Mouse (Mus musculus) megakaryocyte, adult 5-6 weeks (primary cell): ENCODE measurements around the gene Enpep. TPM values are rescaled to one million over a fixed set of nuclear protein-coding genes. Genes with fewer than 3 reads are reported as not detected.

Source experiments
- ATAC-seq: 2 replicates; pipeline ENCODE4 v1.8.0; 2016; ENCODE audit warnings: mild to moderate bottlenecking, inconsistent platforms; ENCODE audit not compliant: poor library complexity, severe bottlenecking
- total RNA-seq, 2 experiments: library from RNA; stranded (forward) in 1 of 2; stranded (reverse) in 1 of 2; fragments of 153-499, 151-499 nt in 1 of 2; fragments of 221-1000, 200-1000 nt in 1 of 2; gene quantifications; 2 replicates each; pipeline versions ENCODE4 v1.2.3 to v1.2.4; 2015 to 2017

Gene Enpep
- not detected in 2 replicates for total RNA-seq (2015)
- not detected in 2 replicates for total RNA-seq (2017)

DNA sequence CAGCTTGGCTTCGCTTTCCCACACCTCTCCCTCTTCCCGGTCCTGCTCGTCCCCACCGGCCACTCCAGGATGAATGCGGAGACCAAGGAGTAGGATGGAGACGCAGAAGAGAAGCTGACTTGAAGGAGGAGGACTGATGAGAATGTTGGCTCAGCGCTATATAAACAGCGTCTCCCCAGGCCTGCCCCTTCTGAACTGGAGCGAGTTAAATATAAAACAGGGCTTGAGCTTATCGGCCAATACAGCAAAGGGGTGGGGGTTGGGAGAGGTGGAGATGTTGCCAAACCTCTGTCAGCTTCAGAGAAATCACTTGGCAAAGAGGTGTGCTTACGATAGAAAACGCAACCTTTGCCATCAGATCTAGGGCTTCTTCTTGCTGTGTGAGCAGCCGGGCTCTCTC, at the start of gene Enpep:
Gene Enpep (minus strand): TSS at position 135 of the 400 bp plus-strand sequence.
- ATAC-seq = no peak

DNA sequence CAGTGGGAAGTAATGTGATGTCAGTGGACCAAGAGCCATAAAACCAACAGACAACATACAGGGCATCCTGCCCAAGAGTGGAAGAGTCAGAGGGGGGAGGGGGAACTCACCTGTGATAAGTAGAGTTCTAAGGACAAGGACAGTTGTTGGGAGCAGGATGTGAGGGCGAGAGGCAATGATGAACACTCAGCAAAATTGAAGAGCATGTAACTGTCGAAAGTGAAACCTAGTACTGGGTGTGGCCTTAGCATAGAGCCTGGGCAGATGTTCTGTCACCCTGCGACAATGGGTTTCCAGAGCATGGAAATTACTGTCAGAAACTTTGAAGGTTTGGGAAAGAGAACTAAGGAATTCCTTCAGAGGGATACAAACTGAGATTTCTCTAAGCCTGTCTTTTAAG, 46.6 kb upstream of the Enpep start:
- ATAC-seq = peak; percentile 74

DNA sequence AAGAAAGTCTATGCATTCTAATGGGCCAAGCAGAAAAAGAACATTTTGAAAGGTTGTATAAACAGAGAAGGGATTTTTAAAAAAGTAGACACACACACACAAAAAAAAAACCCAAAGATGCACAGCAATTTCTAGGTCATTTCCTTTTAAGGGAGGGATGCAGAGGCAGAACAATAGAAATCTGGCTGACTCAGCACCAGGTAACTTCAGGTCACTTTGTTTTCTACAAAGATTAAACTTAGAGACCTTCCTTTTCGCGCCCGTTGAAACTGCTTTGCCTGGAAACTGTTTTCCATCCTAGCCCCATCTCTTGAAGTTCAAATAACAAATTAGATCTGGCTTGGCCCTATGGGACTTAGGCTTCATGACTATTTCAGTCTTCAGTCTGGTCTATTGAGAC, 42.6 kb upstream of the Enpep start:
- ATAC-seq = no peak

DNA sequence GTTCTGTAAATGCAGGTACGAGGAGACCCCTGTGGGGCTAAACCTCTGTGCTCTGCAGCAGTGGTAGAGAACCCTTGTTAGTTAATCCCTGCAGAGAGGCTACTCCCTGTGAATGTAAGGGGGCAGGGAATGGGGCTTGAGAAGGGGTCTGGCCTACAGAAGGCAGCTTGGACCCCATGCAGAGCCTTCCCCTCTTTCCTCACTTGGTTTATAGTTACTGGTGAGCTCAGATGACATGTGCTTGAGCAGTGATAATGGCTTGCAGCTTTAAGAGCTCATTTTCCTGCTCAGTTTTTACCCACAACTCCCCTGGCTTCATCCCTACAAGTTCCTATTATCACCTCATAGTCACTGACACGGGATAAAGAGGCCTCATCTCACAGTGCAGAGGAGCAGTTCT, 40.6 kb upstream of the Enpep start:
- ATAC-seq = no peak

DNA sequence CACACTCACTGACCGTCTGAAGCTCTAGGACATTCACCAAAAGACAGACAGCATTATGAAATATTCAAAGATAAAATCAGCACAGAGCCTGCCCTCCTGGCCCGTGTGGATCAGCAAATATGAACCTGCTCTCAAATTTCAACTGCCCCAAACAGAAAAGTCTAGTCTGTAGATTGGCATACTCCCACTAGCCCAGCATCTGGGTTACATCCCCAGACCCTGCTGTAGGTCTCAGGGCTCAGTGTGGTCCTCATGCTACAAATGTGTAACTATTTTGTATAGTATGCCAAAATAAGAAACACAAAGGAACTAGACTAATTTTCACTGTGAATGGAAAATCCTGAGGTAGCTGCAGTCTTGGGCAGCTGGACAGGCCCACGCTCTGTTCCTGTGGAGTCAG, 37.0 kb upstream of the Enpep start:
- ATAC-seq = no peak

DNA sequence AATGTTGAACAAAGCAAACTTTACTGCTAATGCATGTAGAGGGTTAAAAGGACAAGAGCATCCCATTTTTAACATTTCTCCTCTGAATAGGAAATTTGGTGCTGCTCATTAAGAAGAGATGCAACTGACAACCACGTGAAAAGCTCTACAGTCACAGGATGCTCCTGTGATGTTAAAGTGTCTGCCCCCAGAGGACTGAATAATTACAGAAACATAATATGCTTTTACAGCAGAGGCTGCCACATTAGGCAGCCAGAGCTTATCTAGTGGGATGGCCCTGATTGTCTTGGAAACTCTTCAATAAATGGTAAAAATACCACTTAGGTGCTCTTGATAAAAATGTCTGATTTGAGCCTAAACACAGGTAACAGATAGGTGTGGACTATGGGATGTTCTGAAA, 33.4 kb upstream of the Enpep start:
- ATAC-seq = no peak

DNA sequence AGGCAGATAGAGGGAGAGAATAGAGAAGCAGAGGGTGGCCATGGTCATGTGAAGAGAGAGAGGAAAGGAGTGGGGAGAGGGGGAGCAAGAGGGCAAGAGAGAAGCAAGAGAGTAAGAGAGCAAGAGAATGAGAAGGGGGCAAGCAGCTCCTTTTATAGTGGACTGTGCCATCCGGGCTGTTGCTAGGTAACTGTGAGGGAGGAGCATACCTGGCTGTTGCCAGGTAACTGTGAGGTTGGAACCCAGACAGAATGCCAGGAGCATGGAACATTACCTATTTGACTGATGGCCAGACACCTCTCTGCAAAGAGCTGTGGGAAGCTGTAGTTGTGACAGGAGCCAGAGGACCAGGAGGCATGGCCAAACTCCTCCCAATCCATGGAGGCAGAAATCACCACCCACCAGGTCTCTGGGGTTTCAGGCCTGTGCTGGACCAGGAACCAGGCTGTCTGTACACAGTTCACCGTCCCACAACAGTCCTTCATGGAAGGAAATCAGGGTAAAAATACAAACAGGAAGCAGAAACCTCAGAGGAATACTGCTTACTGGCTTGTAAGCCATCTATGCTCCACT, 32.4 kb upstream of the Enpep start:
- no peak for ATAC-seq

DNA sequence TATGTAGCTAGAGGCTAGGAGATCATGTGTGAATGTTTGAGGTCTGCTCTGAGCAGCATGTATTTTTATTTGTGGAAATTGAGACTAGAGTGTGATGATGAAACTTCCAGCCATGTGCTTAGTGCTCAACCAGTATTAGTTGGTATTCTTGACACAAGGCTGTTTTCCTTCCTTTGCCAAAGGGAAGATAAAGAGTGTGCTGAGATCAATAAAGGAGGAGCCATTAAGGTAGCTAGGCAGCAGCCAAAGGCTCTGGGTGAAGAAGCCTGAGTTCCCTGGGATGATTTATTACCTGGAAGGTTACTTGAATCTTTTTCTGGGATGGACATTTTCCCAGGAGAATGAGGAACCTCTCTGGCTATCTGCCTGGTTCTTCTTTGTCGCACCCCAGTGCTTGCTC, 30.9 kb upstream of the Enpep start:
- no peak for ATAC-seq

DNA sequence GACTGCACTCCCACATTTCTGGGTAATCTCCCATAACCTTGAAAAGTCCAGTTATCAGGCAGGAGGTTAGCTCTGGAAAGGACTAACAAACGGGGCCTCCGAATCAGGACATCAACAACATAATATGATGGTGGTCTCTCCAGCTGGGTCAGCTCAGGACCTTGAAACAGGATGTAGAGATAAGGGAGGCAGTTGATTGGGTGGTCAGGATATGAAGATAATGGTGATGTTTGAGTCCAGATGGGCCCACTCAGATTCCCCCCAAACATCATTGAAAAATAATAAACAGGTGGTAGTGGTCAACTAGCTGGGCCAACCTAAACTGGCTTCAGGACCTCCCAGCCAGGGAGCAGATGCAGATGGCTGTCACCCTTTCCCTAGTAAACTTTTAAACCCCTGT, 25.6 kb upstream of the Enpep start:
- no peak for ATAC-seq

DNA sequence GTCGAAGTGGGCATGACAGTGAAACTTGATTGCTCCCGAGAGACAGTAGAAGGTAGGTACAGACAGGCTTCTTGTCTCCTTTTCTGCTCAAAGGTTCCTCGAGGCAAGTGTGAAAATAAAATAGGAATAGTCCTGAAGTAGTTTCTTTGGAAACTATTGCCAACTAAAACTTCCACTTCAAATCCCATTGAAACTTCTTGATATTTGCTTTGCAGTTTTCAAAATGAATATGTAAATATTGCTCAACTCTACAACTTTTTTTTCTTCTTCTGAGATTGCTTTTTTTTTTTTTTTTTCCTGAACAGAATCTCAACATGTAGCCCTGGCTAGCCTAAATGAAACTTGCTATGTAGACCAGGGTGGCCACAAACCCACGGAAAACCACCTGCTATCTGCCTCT, 21.4 kb upstream of the Enpep start:
- ATAC-seq = no peak

DNA sequence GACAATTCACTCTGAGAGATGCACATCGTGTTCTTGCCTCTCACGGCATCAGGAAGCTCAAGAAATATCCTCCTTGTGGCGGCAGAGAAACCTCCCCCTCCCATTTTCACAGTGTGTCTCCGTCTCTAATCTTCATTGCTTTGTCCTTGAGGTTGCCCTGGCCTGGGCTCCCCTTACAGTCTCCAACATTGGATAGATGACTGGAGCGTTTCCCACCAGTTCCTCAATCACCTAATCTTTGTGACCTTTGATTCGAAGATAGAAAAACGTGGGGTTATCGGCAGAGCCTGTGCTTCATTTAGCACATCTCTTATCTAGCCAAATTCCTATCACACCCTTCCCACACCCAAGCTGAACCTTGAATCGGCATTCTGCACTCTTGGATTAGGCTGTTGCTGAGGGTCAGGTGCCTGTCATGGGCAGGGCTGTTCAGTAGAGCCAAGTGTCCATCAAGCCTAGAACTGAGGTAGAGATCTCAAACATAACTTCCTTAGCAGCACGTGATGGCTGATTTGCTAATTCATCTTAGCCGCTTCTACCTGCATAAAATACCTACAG, 18.9 kb upstream of the Enpep start:
- no peak for ATAC-seq

DNA sequence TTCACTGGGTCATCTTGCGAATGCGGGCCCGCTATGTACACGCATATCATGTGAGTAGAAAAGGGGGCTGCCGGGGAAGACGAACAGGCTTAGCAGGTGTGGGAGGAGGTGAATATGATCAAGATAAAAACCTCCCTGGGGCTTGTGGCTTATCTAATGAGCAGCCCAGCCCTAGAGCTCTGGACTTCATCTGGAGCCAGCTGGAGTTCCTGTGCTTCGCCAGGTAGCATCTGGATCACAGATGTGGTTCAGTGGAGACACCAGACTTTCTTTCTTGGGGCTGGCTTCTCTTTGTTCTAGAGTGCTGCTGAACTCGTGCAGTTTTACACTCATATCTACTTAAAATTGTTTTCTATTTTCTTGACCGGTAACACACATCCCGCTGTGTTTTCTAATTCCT, 14.8 kb upstream of the Enpep start:
- ATAC-seq = no peak

DNA sequence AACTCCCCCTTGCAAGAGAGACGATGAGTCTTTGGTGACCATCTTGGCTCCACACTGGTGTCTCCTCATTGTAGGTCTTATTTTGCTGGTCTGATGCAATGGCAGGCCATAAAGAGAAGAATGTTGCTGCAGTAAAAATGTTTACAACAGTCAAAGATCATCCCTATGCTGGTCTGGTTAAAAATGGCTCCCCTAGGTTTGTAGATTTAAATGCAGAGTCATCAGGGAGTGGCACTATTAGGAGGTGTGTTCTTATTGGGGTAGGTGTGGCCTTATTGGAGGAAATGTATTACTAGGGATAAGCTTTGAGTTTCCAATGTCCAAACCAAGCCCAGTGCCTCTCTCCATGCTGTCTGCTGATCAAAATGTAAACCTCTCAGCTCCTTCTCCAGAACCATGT, 10.2 kb upstream of the Enpep start:
- no peak for ATAC-seq

DNA sequence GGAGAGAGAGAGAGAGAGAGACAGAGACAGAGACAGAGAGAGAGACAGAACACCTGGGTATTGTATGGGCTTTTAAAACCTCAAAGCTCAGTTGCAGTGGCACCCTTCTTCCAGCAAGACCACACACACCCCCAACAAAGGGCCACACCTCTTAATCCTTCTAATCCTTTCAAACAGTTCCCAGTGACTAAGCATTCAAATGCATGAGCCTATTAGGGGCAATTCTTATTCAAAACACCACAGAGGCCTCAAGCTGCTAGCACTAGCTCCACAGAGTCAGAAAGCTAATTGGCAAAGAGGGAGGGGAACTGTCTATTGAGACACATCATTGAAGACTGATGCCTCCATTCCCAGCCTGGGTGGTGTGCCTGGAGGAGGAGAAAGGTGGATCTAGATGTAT, 8.5 kb upstream of the Enpep start:
- ATAC-seq = no peak

DNA sequence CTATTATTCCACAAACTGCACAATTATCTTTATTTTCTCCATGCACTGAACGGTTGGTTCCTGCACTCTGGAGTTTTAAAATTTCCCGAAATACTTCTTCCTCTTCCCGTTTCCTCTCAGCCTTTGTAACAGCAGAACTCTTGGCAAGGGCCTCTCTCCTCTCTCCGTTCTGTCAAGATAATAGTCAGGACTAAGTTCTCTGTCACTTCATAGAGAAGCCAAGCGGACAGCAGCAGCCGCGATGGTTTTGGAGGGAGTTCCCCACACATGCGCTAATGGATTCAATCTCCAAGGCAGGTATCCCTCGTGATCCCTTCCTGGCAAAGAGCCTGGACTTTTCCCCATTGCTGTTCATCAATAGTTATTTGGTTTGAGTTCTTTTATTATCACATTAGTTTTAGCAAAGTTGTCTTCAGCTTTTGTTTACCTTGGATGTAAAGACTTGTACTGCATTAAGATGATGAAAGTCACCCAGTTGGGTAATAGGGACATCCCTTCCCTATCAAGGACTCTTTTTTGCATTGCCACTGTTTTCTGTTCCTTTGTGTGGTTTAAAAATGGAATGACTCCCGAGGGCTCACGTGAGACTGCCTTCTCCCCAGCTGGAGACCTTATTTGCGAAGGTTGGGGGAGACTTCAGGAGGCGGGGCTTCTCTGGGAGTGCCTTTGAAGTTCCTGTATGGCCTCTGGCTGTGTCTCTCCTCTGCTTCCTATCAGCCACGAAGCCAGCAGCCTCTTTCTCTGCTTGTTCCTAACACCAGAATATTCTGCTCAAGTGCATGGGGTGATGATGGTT, 6.0 kb upstream of the Enpep start:
- ATAC-seq = peak; percentile 88

DNA sequence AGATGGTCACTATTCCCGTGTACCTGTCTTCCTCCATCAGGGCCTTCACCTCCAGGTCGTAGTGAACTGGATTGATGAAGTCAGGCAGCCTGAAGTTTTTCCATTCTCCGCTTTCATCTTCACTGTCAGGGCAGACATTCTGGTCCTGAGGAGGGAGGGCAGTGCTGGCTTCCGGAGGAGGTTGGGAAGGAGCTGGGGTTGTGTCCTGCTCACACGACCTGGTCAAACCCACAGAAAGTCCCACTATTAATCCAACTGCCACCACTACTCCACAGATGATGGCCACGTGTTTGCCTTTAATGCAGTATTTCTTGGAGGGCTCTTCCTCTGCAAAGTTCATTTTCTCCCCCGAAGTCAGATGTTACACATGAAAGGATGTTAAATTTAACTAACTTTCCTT, 378 bp downstream of the Enpep start:
- ATAC-seq = no peak

DNA sequence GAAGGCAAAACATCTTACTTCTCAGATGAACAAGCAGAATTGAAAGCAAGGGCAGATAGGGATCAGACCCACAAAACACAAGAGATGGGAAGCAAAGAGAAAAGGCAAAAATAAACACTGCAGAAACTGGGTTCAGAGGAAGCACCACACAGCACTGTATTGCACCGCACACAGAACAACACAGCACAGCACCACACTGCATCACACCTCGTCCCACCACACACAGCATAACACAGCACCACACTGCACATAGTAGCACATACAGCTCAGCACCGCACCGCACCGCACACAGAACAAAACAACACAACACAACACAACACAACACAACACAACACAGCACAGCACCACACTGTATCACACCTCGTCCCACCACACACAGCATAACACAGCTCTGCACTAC, 1.1 kb downstream of the Enpep start:
- no peak for ATAC-seq

DNA sequence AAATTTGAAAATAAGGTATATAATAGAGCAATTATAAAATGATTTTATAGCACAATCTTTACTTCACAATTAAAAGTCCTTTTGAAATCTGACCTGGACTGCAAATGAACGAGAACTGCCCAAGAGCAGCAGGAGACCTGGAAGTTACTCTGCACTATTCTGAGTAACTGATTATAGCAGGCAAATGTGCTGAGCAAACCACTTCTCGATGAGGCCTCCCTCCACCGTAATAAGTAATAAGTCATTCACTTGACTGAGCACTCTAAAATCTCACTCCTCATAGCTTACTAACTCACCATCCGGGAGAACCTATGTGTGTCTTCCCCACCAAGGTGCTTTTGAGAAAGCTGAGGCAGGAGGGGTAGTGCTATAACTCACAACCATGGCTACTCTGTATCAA, 4.5 kb downstream of the Enpep start:
- ATAC-seq = no peak

DNA sequence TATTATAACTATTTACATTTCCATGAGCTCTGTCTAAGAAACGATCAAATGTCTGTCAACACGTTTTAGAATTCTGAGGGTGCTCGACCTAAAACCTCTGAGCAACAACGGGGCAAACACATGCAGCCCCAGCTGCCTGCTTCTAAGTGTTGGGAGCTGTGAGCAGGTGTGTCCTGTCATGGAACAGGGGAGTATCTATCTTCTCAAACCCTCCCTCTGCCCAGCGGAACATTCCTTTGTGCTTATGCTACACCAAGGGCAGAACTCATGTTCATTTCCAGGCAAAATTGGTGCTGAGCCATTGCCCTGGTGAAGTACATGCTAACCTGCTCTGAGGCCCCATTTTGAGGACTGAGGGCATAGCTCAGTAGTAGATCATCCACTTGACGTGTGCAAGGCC, 10.9 kb downstream of the Enpep start:
- no peak for ATAC-seq

DNA sequence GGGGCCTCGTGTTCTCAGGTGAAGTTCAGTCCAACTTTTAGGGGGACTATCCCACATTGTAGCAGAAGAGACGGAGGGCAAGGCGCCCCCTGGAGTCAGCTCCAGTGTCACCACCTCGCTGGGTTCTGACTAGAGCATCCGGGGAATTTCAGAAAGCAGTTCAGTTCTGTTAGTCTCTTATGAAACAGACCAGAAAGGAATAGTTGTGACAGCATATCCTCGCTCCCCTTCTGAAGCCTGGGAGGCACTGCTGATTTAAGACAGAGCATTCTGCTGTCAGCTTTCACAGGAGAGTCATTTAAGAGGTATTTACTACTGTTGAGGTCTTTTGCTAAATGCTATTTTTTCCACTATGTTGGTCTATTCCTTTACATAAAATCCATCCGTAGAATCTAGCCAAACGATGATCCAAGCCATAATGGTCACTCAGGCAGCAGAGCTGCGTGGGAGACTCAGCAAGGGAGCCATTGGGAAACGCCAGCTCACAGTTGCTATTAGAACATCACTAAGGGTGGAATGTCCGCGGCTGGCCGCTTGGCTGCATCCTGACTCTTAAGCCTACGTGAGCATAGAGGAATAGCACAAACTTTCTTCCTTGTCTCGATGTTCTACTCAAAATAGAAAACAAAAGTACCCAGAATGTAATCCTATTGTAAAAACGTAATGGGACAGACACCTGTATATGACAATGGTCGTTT, 15.3 kb downstream of the Enpep start:
- ATAC-seq = no peak

DNA sequence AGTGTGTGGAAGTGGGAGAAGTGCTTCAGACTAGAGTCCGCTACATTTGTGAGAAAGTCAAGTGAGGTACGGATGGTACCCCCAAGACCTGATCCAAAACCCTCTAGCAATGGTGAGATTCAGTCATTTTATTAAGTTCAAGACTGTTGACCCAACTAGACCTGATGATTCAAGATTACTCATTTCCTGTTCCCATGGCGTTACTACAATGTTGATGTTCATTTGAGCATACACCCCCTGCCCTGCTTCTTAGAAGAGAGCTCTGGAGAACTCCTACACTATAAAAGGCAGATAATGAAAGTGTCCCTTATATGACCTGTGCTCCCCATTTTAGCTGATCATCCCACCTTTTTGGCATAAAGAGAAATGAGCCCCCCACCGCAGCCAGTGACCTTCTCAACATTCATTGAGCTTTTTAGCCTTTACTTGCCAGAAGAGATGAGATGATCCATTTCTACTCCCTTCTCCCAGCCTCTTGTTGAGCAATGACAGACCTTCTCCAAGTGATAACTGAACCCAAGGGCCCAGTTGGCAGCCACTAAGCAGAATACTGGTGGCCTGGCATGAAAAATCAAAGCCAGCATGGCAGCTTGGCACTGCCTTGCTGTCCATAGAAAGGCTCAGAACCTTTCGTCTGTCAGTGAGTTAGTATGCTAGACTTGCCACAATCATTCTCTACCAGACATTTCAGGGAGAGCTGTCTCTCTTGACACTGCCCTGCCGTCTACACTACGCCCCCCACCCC, 18.7 kb downstream of the Enpep start:
- ATAC-seq = no peak
